In the genomic region with DNA sequence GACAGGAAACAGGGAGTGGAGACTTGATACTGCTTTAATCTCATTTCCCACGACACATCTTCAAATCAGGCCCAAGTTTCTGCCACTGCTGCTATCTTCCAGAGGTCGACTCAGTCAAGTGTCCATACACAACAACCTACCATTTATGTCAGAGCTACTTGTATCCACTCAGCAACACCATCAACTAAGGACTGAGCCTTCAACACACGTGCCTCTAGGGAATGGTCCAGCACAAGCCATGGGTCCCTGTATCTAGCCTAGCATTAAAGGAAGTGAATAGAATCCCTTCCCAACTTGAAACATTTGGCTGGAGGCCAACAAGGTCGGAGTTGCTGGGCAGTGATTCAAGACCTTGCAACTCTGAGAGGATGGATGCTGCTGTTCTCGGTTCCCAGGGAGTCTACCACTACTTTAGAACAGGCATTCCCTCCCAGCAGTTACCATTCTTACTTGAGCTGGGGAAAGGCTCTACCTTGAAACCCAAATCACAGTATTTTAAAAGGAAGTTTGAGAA, we compare ENCODE assay signal across 10 mouse cellular contexts. TPM values are rescaled to one million over a fixed set of nuclear protein-coding genes. Genes with fewer than 3 reads are reported as not detected.
A peak's percentile ranks its signal among the peaks of the same experiment; 100 is the strongest.
DNase-seq lines count a peak whose midpoint lies in the region; ATAC-seq lines count a peak whose summit lies in the region.
"Had no signal": no experiment of that assay in that cellular context is flagged by ENCODE, and none has a peak within 500 bp of the region (broad histone marks: within the 10 kb centered on the region; RNA-seq: fewer than 3 reads in every experiment).

No protein-coding gene starts in this region.

- no peak for ATAC-seq in erythroblast, adult 5-6 weeks (replicated peaks; ENCODE audit: low FRiP score, poor library complexity, severe bottlenecking)
- ATAC-seq: hindbrain, embryonic 16.5 days had no signal

- intact Hi-C loops in gastrocnemius, postnatal 36 days (cut with DNase I) = no loop called here

- DNase-seq in gastrocnemius, postnatal 10 days = peak; percentile 10
- DNase-seq in gastrocnemius, postnatal 36 days = no peak
- peak; percentile 4 for DNase-seq in Muller cell, postnatal 12 days (ENCODE audit: inconsistent ontology term)
- peak; percentile 10 for DNase-seq in heart, adult 8-10 months (ENCODE audit: low spot score)
- DNase-seq in kidney, postnatal 25 days = peak; percentile 52 to 61
- DNase-seq in left cerebral cortex, adult 9 months (ENCODE audit: low spot score in 2 of 2) = no peak
- no peak for DNase-seq in right cerebral cortex, postnatal 36 days (ENCODE audit: low spot score in 2 of 2)
- DNase-seq: thymus, adult 18-20 months had no signal

RNA-seq across cellular contexts. Expression of a gene that starts 2.5 kb away (rescaled TPM):
- total RNA-seq in gastrocnemius, postnatal 10 days (2021) = 1 to 10 TPM; 1.9 to 3.3 TPM
- under 1 TPM; 0.44 to 0.64 TPM for total RNA-seq in gastrocnemius, postnatal 36 days (2021)
- under 1 TPM; 0.12 to 0.52 (median 0.37) TPM for total RNA-seq in heart, adult 8-10 months (2022)
- total RNA-seq in erythroblast, adult 5-6 weeks (2015; ENCODE audit: low replicate concordance) = 2.3 and 3.3 TPM in 2 replicates
- 0.14 and 3.4 TPM in 2 replicates for total RNA-seq in erythroblast, adult 5-6 weeks (2017; ENCODE audit: low replicate concordance)

Comparison
In these comparisons a context has a peak if more than half of its experiments do, and no peak if none do; other contexts are left out.
1. DNase-seq: peak in gastrocnemius, postnatal 10 days (single experiment), Muller cell, postnatal 12 days (single experiment), heart, adult 8-10 months (single experiment) and kidney, postnatal 25 days (2 of 2); none in gastrocnemius, postnatal 36 days (0 of 2), left cerebral cortex, adult 9 months (0 of 2) and right cerebral cortex, postnatal 36 days (0 of 2).